Mouse (Mus musculus): ENCODE results near the gene Galnt17. TPM values are rescaled to one million over a fixed set of nuclear protein-coding genes. Genes with fewer than 3 reads are reported as not detected.

Gene Galnt17
- polyA plus RNA-seq, 1 experiment from 2014 or later, result 11.5 TPM

DNA sequence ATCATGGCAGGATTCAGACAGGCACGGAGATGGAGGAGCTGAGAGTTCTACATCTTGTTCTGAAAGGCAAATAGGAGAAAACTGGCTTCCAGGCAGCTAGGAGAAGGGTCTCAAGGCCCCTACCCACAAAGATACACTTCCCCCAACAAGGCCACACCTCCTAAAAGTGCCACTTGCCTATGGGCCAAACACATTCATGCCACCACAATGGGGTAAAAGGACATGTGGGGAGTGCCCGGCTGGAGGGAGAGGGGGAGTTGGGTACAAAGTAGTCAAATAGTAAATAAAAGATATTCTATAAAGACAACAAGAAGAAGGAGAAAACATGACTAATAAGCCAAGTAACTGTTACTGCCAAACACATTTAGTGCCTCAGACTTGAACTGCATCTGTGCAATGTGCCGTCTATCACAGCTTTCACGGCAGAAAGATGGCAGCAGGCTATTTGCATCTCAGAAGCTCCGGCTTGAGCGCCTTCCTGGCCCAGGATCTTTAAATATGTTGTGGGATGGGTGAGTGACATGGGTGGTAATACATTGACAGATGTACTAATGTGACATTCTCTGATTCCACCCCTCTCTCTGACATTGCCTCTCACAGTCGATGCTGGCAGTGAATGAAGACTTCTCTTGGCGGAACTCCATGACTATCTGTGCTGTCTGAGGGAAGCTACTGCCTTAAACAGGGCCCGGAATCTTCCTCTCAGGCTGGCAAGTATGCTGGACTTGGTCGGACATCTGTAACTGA lies 85.6 kb downstream of the Galnt17 start:
- no peak overlapping the region for H3K4me3 ChIP-seq (replicated peaks; ENCODE audit: low read length)
- no peak for ATAC-seq (ENCODE audit: low FRiP score)
- DNase-seq (ENCODE audit: low spot score), result no peak
- H3K27me3 ChIP-seq (ENCODE audit: control insufficient read depth, insufficient read depth, low read length), result no peaks in the 10 kb centered on the region
- no peaks in the 10 kb centered on the region for H3K9me3 ChIP-seq (ENCODE audit: control insufficient read depth, low read length)
- H3K4me2 ChIP-seq (replicated peaks), result no peak overlapping the region
- 85% methylated on average over 10 of the region's 10 CpGs for WGBS
- H3K9ac ChIP-seq, result no peak overlapping the region
- no peaks in the 10 kb centered on the region for H3K4me1 ChIP-seq (replicated peaks; ENCODE audit: control insufficient read depth, insufficient read depth, low read length)
- no peak overlapping the region for H3K27ac ChIP-seq
- no peaks in the 10 kb centered on the region for H3K36me3 ChIP-seq (replicated peaks; ENCODE audit: control insufficient read depth, insufficient read depth)

- Histone ChIP-seq H3K4me3 (replicated peaks; ENCODE audit: low read length) (no peak overlapping the region), H3K9ac (no peak overlapping the region), H3K4me1 (replicated peaks; ENCODE audit: control insufficient read depth, insufficient read depth, low read length) (no peaks in the 10 kb centered on the region), H3K4me2 (replicated peaks) (no peak overlapping the region), H3K36me3 (replicated peaks; ENCODE audit: control insufficient read depth, insufficient read depth) (no peaks in the 10 kb centered on the region), H3K9me3 (ENCODE audit: control insufficient read depth, low read length) (no peaks in the 10 kb centered on the region), H3K27me3 (ENCODE audit: control insufficient read depth, insufficient read depth, low read length) (no peaks in the 10 kb centered on the region), H3K27ac (no peak overlapping the region)
- ATAC-seq (ENCODE audit: low FRiP score) (no peak), DNase-seq (ENCODE audit: low spot score) (no peak)
- WGBS, result 89% methylated on average over 3 of the region's 3 CpGs
These were observed 90.1 kb downstream of the Galnt17 start for GRCm38 (mm10) chr5:131218221-131218620.

GRCm38 (mm10) chr5:131211618-131212017 lies 96.7 kb downstream of the Galnt17 start:
- WGBS, result 58% methylated on average over 3 of the region's 3 CpGs
- no peak overlapping the region for H3K9ac ChIP-seq
- no peak for ATAC-seq (ENCODE audit: low FRiP score)

GRCm38 (mm10) chr5:131201146-131201545 lies 107.2 kb downstream of the Galnt17 start:
- no peak for ATAC-seq (ENCODE audit: low FRiP score)
- Histone ChIP-seq H3K9me3 (ENCODE audit: control insufficient read depth, low read length) (no peaks in the 10 kb centered on the region), H3K9ac (no peak overlapping the region), H3K4me2 (replicated peaks) (no peak overlapping the region), H3K27me3 (ENCODE audit: control insufficient read depth, insufficient read depth, low read length) (no peaks in the 10 kb centered on the region), H3K4me3 (replicated peaks; ENCODE audit: low read length) (no peak overlapping the region), H3K27ac (no peak overlapping the region), H3K4me1 (replicated peaks; ENCODE audit: control insufficient read depth, insufficient read depth, low read length) (no peaks in the 10 kb centered on the region), H3K36me3 (replicated peaks; ENCODE audit: control insufficient read depth, insufficient read depth) (no peaks in the 10 kb centered on the region)
- WGBS, result 62% methylated on average over 2 of the region's 2 CpGs
- no peak for DNase-seq (ENCODE audit: low spot score)

More at GRCm38 (mm10) chr5:131211618-131212017, 96.7 kb downstream of the Galnt17 start:
- no peak overlapping the region for H3K4me2 ChIP-seq (replicated peaks)
- no peak overlapping the region for H3K27ac ChIP-seq
- H3K27me3 ChIP-seq (ENCODE audit: control insufficient read depth, insufficient read depth, low read length), result no peaks in the 10 kb centered on the region
- DNase-seq (ENCODE audit: low spot score), result no peak
- no peaks in the 10 kb centered on the region for H3K9me3 ChIP-seq (ENCODE audit: control insufficient read depth, low read length)
- H3K36me3 ChIP-seq (replicated peaks; ENCODE audit: control insufficient read depth, insufficient read depth), result no peaks in the 10 kb centered on the region
- H3K4me3 ChIP-seq (replicated peaks; ENCODE audit: low read length), result no peak overlapping the region
- H3K4me1 ChIP-seq (replicated peaks; ENCODE audit: control insufficient read depth, insufficient read depth, low read length), result 0 out of 2 replicates have a peak, but pooled peaks cover 3% of the 10 kb centered on the region

DNA sequence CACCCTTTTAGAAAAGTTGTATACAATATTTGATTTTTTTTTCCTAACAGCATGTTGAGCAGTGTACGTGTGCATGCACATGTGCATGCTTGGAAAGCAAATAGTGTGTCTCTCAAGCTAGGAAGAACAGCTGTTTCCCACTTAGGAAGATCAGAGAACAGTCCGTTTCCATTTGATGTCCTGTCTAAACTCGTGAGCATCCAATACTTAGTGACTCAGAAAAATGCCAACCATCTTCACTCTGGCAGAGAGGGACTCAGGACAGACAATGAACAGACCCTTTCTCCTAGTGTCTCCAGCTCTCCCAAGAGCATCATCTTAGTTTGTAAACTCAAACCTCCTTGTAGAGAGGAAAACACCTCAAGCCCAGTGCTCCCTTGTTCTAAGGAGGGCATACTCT lies 116.0 kb downstream of the Galnt17 start:
- DNase-seq (ENCODE audit: low spot score) (no peak), ATAC-seq (ENCODE audit: low FRiP score) (no peak)
- Histone ChIP-seq H3K27me3 (ENCODE audit: control insufficient read depth, insufficient read depth, low read length) (no peaks in the 10 kb centered on the region), H3K4me2 (replicated peaks) (no peak overlapping the region), H3K36me3 (replicated peaks; ENCODE audit: control insufficient read depth, insufficient read depth) (no peaks in the 10 kb centered on the region), H3K4me3 (replicated peaks; ENCODE audit: low read length) (no peak overlapping the region), H3K9me3 (ENCODE audit: control insufficient read depth, low read length) (no peaks in the 10 kb centered on the region), H3K4me1 (replicated peaks; ENCODE audit: control insufficient read depth, insufficient read depth, low read length) (no peaks in the 10 kb centered on the region), H3K27ac (no peak overlapping the region), H3K9ac (no peak overlapping the region)
- 73% methylated on average over 3 of the region's 3 CpGs for WGBS

DNA sequence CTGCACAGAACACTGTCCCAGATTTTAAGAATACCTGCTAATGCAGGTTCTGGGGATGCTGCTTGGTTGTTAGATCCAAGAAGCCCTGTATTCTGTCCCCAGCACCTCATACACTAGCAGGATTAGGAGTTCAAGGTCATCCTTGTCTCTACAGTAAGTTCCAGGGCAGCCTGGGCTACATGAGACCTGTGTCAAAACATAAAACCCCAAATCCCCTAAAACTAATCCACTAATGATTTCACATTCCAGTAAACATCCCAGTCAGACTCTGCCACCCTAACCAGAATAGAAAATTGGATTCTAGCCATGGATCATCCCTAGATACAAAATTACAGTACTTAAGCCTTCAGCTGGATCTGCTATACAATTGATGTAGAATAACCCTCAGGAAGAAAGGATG lies 123.7 kb downstream of the Galnt17 start:
- Histone ChIP-seq H3K27ac (no peak overlapping the region), H3K4me3 (replicated peaks; ENCODE audit: low read length) (no peak overlapping the region)
- no peak for ATAC-seq (ENCODE audit: low FRiP score)

GRCm38 (mm10) chr5:131181231-131181630 lies 127.1 kb downstream of the Galnt17 start:
- Histone ChIP-seq H3K9ac (no peak overlapping the region), H3K4me2 (replicated peaks) (no peak overlapping the region), H3K4me1 (replicated peaks; ENCODE audit: control insufficient read depth, insufficient read depth, low read length) (peaks cover 11% of the 10 kb centered on the region; the same call in 1 of the 2 replicates), H3K4me3 (replicated peaks; ENCODE audit: low read length) (no peak overlapping the region), H3K27me3 (ENCODE audit: control insufficient read depth, insufficient read depth, low read length) (no peaks in the 10 kb centered on the region), H3K36me3 (replicated peaks; ENCODE audit: control insufficient read depth, insufficient read depth) (no peaks in the 10 kb centered on the region), H3K27ac (no peak overlapping the region), H3K9me3 (ENCODE audit: control insufficient read depth, low read length) (no peaks in the 10 kb centered on the region)
- no peak for DNase-seq (ENCODE audit: low spot score)
- ATAC-seq (ENCODE audit: low FRiP score), result no peak
- WGBS, result 93% methylated on average over 1 of the region's 1 CpGs

More for the DNA sequence above, 123.7 kb downstream of the Galnt17 start:
- H3K9me3 ChIP-seq (ENCODE audit: control insufficient read depth, low read length), result no peaks in the 10 kb centered on the region
- H3K4me2 ChIP-seq (replicated peaks), result no peak overlapping the region
- no peak for DNase-seq (ENCODE audit: low spot score)
- H3K9ac ChIP-seq, result no peak overlapping the region
- no peaks in the 10 kb centered on the region for H3K4me1 ChIP-seq (replicated peaks; ENCODE audit: control insufficient read depth, insufficient read depth, low read length)
- H3K36me3 ChIP-seq (replicated peaks; ENCODE audit: control insufficient read depth, insufficient read depth), result no peaks in the 10 kb centered on the region
- no peaks in the 10 kb centered on the region for H3K27me3 ChIP-seq (ENCODE audit: control insufficient read depth, insufficient read depth, low read length)

GRCm38 (mm10) chr5:131180756-131181155 lies 127.5 kb downstream of the Galnt17 start:
- no peaks in the 10 kb centered on the region for H3K27me3 ChIP-seq (ENCODE audit: control insufficient read depth, insufficient read depth, low read length)
- H3K4me3 ChIP-seq (replicated peaks; ENCODE audit: low read length), result no peak overlapping the region
- ATAC-seq (ENCODE audit: low FRiP score) (no peak), DNase-seq (ENCODE audit: low spot score) (no peak)
- H3K9me3 ChIP-seq (ENCODE audit: control insufficient read depth, low read length), result no peaks in the 10 kb centered on the region
- peaks cover 11% of the 10 kb centered on the region; the same call in 1 of the 2 replicates for H3K4me1 ChIP-seq (replicated peaks; ENCODE audit: control insufficient read depth, insufficient read depth, low read length)
- WGBS, result 89% methylated on average over 1 of the region's 1 CpGs
- no peak overlapping the region for H3K4me2 ChIP-seq (replicated peaks)
- H3K36me3 ChIP-seq (replicated peaks; ENCODE audit: control insufficient read depth, insufficient read depth), result no peaks in the 10 kb centered on the region
- no peak overlapping the region for H3K9ac ChIP-seq
- H3K27ac ChIP-seq, result no peak overlapping the region

GRCm38 (mm10) chr5:131177851-131178250 lies 130.4 kb downstream of the Galnt17 start:
- Histone ChIP-seq H3K27ac (peak overlapping the region; percentile 20; the same call in 1 of the 2 replicates), H3K27me3 (ENCODE audit: control insufficient read depth, insufficient read depth, low read length) (no peaks in the 10 kb centered on the region), H3K4me1 (replicated peaks; ENCODE audit: control insufficient read depth, insufficient read depth, low read length) (peaks cover 11% of the 10 kb centered on the region; the same call in 1 of the 2 replicates), H3K36me3 (replicated peaks; ENCODE audit: control insufficient read depth, insufficient read depth) (no peaks in the 10 kb centered on the region), H3K4me2 (replicated peaks) (no peak overlapping the region), H3K9me3 (ENCODE audit: control insufficient read depth, low read length) (no peaks in the 10 kb centered on the region), H3K4me3 (replicated peaks; ENCODE audit: low read length) (no peak overlapping the region), H3K9ac (no peak overlapping the region)
- ATAC-seq (ENCODE audit: low FRiP score) (no peak), DNase-seq (ENCODE audit: low spot score) (no peak)
- WGBS, result 41% methylated on average over 7 of the region's 7 CpGs
